Mouse (Mus musculus): ENCODE results near the gene Lrwd1. TPM values are rescaled to one million over a fixed set of nuclear protein-coding genes. Genes with fewer than 3 reads are reported as not detected.
A peak's percentile ranks its signal among the peaks of the same experiment; 100 is the strongest.
"Not testable (repeated sequence)": the region's sequence is repeated elsewhere in the genome, so short reads cannot be mapped to it uniquely, and the experiment has no call there.

Lrwd1 gene
- 10 to 100 TPM; 15.1 to 18.5 TPM for total RNA-seq (2021)
- long read RNA-seq, experiment 1, transcript Lrwd1-201 (15 exons, 2,473 nt) = major isoform, 13 of 25 reads
- long read RNA-seq, experiment 1, partial matches to known transcripts = 0 of 25 reads
- long read RNA-seq, experiment 1, other reads (novel, unspliced or antisense) = 11 of 25 reads
- long read RNA-seq, experiment 2, transcript Lrwd1-201 (15 exons, 2,473 nt) = major isoform, 11 of 23 reads
- long read RNA-seq, experiment 2, partial matches to known transcripts = 2 of 23 reads
- long read RNA-seq, experiment 2, other reads (novel, unspliced or antisense) = 10 of 23 reads

- DNase-seq (ENCODE audit: low spot score in 2 of 2) = peak; percentile 94 to 97
Measured at GRCm38 (mm10) chr5:136135571-136136291, at the start of gene Lrwd1, which contains the start of gene Alkbh4. TSS of gene Lrwd1 (minus strand) at chr5:136136074. TSS of gene Alkbh4 (plus strand) at chr5:136136146.

GRCm38 (mm10) chr5:136183766-136184165 lies 47.9 kb upstream of the Lrwd1 start:
- DNase-seq (ENCODE audit: low spot score in 2 of 2) = no peak

- DNase-seq (ENCODE audit: low spot score in 2 of 2) = no peak
Measured at GRCm38 (mm10) chr5:136182830-136183229, 47.0 kb upstream of the Lrwd1 start.

- peak in 1 of 2 experiments; percentile 68 for DNase-seq (ENCODE audit: low spot score in 2 of 2)
Measured at GRCm38 (mm10) chr5:136182049-136182448, 46.2 kb upstream of the Lrwd1 start.

GRCm38 (mm10) chr5:136181197-136181596 lies 45.3 kb upstream of the Lrwd1 start:
- DNase-seq (ENCODE audit: low spot score in 2 of 2) = peak in 1 of 2 experiments; percentile 49

GRCm38 (mm10) chr5:136179594-136179993 lies 43.7 kb upstream of the Lrwd1 start:
- DNase-seq (ENCODE audit: low spot score in 2 of 2) = no peak

GRCm38 (mm10) chr5:136173606-136174463 lies 38.0 kb upstream of the Lrwd1 start:
- peak in 1 of 2 experiments; percentile 52 for DNase-seq (ENCODE audit: low spot score in 2 of 2)

- DNase-seq (ENCODE audit: low spot score in 2 of 2) = no peak
Measured at GRCm38 (mm10) chr5:136172939-136173338, 37.1 kb upstream of the Lrwd1 start.

GRCm38 (mm10) chr5:136171363-136172341 lies 35.8 kb upstream of the Lrwd1 start:
- DNase-seq (ENCODE audit: low spot score in 2 of 2) = peak in 1 of 2 experiments; percentile 44

- peak; percentile 84 to 90 for DNase-seq (ENCODE audit: low spot score in 2 of 2)
Measured at GRCm38 (mm10) chr5:136170512-136171362, 34.9 kb upstream of the Lrwd1 start, which contains the start of gene Orai2. TSS of gene Orai2 (minus strand) at chr5:136170713.

GRCm38 (mm10) chr5:136169626-136170511 lies 34.0 kb upstream of the Lrwd1 start:
- peak; percentile 60 to 61 for DNase-seq (ENCODE audit: low spot score in 2 of 2)

- DNase-seq (ENCODE audit: low spot score in 2 of 2) = no peak
Measured at GRCm38 (mm10) chr5:136168071-136168470, 32.2 kb upstream of the Lrwd1 start.

GRCm38 (mm10) chr5:136167296-136167695 lies 31.4 kb upstream of the Lrwd1 start:
- no peak for DNase-seq (ENCODE audit: low spot score in 2 of 2)

- no peak for DNase-seq (ENCODE audit: low spot score in 2 of 2)
Measured at GRCm38 (mm10) chr5:136165246-136165645, 29.4 kb upstream of the Lrwd1 start.

GRCm38 (mm10) chr5:136163807-136164474 lies 28.1 kb upstream of the Lrwd1 start:
- DNase-seq (ENCODE audit: low spot score in 2 of 2) = peak in 1 of 2 experiments; percentile 79

GRCm38 (mm10) chr5:136160084-136160483 lies 24.2 kb upstream of the Lrwd1 start:
- not testable (repeated sequence) for DNase-seq (ENCODE audit: low spot score in 2 of 2)

GRCm38 (mm10) chr5:136155399-136155798 lies 19.5 kb upstream of the Lrwd1 start:
- no peak for DNase-seq (ENCODE audit: low spot score in 2 of 2)

Measured in layer of hippocampus, postnatal 14 days (tissue).